Mouse (Mus musculus): ENCODE results near the gene Dppa4.
"Not testable (repeated sequence)": the region's sequence is repeated elsewhere in the genome, so short reads cannot be mapped to it uniquely, and the experiment has no call there.

Dppa4 gene

GRCm38 (mm10) chr16:48283517-48283916 lies at the start of gene Dppa4:
Gene Dppa4 (plus strand): TSS chr16:48283733.
- no peak for DNase-seq (ENCODE audit: low spot score)

DNA sequence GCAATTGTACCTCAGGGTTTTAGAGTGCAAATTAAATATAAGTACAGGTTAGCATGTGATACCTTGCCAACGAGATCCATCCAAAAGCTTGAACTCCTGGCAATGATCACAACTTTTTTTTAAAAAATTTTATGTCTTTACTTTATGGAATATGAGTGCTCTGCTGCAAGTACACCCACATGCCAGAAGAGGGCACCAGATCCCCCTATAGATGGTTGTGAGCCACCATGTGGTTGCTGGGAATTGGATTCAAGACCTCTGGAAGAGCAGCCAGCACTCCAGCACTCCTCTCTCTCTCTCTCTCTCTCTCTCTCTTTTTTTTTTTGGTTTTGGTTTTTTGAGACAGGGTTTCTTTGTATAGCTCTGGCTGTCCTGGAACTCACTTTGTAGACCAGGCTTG lies 48.5 kb upstream of the Dppa4 start:
- DNase-seq (ENCODE audit: low spot score): no peak

DNA sequence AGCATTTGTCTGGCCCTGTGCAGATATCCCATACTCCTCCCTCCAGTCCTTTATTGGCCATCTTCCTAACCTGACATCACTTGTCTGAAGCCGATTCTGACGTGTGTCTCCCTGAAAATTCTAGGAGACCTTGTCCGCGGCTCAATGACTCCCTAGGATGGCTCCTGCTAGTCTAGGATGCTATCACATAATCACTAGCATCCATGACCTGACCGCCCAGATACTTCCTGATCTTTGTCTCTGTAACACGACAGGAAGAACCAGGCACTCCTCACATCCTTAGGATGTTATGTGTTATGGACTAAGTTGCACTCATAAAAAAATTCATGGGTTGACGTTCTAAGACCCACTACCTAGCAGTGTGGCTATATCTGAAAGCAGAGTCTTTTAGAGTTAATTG lies 45.9 kb upstream of the Dppa4 start:
- no peak for DNase-seq (ENCODE audit: low spot score)

GRCm38 (mm10) chr16:48247044-48247661 lies 36.4 kb upstream of the Dppa4 start:
- DNase-seq (ENCODE audit: low spot score): no peak

- no peak for DNase-seq (ENCODE audit: low spot score)
Observed at GRCm38 (mm10) chr16:48252824-48253223, 30.7 kb upstream of the Dppa4 start.

GRCm38 (mm10) chr16:48254584-48254983 lies 28.9 kb upstream of the Dppa4 start:
- no peak for DNase-seq (ENCODE audit: low spot score)

- no peak for DNase-seq (ENCODE audit: low spot score)
Observed at GRCm38 (mm10) chr16:48259519-48259918, 24.0 kb upstream of the Dppa4 start.

GRCm38 (mm10) chr16:48262901-48263300 lies 20.6 kb upstream of the Dppa4 start:
- DNase-seq (ENCODE audit: low spot score): no peak

GRCm38 (mm10) chr16:48265856-48266255 lies 17.7 kb upstream of the Dppa4 start:
- no peak for DNase-seq (ENCODE audit: low spot score)

DNA sequence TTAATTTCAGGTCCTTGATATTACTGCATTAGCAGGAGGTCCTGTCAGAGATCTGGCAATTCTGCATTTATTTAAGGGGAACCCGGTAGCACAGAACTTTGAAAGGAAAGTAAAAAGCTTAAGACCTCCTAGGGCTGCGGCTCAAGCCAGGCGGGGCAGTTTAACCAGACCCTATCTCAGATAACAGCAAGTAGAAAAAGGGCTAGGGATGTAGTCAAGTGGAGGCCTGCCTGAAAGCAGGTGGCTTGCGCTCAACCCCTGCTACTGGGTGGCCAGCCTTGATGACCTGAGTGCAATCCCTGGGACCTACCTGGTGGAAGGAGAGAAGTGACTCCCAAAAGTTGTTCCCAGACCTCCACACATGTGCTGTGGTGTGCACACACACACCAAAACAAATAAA lies 6.6 kb upstream of the Dppa4 start:
- no peak for DNase-seq (ENCODE audit: low spot score)

GRCm38 (mm10) chr16:48280883-48281282 lies 2.6 kb upstream of the Dppa4 start:
- DNase-seq (ENCODE audit: low spot score): no peak

DNA sequence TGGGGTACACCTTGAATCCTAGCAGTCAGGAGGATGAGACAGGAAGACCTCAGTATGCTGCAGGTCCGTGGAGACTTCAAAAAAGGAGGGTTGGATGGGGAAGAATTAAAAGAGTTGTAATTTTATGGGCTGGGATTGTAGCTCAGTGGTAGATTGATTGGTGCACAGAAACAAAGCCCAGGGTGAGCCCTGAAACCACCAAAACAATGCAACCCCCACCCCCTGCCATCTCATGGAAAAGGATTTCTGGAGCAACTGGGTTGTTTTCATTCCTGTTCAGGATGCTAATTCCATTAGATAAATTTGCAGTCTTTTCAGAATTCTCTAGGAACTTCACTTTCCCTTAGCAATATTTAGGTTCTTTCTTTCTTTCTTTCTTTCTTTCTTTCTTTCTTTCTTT lies 732 bp upstream of the Dppa4 start:
- no peak for DNase-seq (ENCODE audit: low spot score)

GRCm38 (mm10) chr16:48285517-48285916 lies 2.0 kb downstream of the Dppa4 start:
- no peak for DNase-seq (ENCODE audit: low spot score)

DNA sequence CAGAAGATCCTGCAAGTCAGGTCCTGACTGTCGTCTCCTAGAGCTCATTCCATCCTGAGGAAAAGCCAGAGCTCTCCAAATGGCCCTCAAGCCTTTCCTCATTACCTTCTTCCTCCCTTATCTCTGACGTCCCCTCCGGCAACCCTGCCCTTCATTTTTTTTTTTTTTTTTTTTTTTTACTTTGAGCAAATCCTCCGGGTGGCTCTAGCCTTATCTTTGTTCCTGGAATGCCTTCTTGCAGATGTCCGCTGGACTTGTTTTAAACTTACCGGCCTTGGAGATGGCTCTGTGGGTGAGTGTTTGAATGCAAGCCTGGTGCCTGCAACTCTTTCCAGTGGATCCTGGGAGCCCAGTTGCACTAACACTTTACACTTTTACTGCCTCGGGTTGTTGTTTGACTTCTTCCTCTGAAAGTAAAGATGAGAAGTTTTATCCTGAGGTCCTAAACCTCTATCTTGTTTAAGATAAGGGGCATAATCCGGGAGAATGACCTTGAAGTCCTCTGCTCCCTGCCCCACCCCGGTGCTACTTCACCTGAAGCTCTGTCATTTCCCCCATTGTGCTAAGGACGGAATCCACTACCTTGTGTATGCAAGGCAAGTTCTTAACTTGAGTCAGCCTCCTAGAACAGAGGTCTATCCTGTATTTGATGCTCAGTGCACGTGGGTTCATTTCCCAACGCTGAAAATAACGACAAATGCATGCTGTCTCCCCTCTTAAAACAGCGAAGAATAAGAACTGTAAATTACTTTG lies 14.0 kb downstream of the Dppa4 start:
- no peak for DNase-seq (ENCODE audit: low spot score)

- no peak for DNase-seq (ENCODE audit: low spot score)
Observed at GRCm38 (mm10) chr16:48299884-48300283, 16.4 kb downstream of the Dppa4 start.

DNA sequence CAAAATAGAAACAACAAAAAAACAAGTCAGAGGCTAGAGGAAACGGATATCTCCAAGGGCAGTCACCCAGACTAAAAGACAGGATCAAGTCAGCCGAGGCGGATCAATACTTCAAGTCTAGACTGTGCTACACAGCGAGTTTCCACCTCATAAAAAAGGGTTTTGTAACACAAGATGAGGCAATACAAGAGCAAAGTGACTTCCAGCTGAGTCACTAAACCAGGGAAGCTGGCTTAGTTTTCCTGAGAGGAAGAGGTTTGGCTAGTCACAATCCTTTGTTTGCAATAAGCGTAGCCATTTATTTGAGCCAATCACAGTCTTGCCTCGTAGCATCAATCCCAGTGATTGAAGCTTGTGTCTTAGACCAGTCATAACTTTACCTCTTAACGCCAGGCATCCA lies 20.0 kb downstream of the Dppa4 start, which contains the start of gene Dppa2:
Gene Dppa2, plus strand, starts transcription at position 400 of the 400 bp plus-strand sequence.
- no peak for DNase-seq (ENCODE audit: low spot score)

DNA sequence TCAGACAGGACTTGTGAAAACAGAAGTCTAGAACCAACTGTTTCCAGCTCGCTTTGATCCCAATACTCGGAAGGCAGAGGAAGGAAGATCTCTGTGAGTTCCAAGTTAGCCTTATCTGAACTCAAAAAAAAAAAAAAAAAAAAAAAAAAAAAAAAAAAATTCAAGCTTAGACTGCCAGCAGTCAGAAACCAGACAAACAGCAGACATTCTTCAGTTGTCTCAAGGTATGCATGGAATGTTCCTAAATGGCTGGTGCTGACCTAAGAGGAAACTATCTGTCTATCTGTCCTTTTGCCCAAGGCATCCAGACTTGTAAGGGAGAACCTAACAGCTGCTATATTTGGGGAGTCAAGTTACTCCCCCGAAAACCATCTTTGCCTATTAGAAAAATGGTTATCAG lies 20.4 kb downstream of the Dppa4 start:
- no peak for DNase-seq (ENCODE audit: low spot score)

DNA sequence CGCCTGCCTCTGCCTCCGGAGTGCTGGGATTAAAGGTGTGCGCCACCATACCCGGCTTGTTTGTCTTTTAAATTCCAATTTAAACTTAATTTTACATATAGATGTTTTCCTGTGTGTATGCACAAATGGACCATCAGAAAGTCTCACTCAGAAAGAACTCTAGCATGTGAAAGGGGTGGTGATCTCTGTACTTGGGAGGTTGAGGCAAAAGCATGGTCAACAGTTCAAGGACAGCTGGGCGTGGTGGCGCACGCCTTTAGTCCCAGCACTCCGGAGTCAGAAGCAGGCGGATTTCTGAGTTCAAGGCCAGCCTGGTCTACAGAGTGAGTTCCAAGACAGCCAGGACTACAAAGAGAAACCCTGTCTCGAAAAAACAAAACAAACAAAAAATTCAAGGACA lies 25.4 kb downstream of the Dppa4 start:
- not testable (repeated sequence) for DNase-seq (ENCODE audit: low spot score)

GRCm38 (mm10) chr16:48309912-48310630 lies 26.5 kb downstream of the Dppa4 start:
- DNase-seq (ENCODE audit: low spot score): no peak

DNA sequence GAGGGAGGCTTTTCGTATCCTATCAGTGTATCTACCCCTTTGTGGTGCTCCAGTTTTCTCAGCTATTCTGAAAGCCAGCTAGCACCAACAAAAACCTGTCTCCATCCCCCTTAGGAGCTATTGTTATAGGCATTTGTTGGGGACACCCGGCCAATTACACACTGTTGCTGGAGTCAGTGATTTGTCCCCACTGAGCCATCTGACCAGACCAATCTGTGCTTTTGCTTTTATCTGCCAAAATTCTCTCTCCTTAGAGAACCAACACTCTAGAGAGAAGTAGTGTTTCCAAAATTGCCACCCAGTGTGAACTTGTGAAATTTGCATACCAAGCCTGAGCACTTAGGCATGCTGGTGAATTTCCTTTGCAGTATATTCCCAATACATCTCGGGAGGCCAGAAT lies 31.8 kb downstream of the Dppa4 start:
- DNase-seq (ENCODE audit: low spot score): no peak

DNA sequence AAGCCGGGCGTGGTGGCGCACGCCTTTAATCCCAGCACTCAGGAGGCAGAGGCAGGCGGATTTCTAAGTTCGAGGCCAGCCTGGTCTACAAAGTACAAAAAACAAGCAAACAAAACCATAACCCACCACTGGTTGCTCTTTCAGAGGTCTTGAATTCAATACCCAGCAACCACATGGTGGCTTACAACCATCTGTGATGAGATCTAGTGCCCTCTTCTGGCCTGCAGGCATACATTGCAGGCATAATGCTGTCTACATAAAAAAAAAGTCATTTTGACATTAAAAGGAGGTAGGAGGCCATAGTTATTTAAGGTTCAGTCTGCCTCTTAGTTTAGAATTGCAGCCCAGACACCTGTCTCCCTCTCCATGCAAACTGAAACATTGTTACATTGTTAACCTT lies 37.2 kb downstream of the Dppa4 start:
- no peak for DNase-seq (ENCODE audit: low spot score)

DNA sequence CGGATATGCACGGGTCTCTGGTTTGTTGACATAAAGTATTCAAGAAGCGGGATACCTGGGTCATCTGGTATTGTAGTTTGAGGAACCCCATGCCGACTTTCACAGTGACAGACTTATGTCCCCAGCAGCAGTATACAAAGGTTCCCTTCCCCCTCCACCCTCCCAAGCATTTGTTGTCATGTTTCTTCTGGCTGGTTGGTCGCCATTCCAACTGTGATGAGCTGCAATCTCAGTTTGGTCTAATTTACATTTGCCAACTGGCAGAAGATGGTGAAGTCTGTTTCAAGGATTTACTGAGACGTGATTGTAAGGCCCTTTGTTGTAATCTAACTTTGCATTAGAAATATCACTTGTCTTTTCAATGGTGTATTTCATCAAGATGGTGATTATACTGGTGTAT lies 39.6 kb downstream of the Dppa4 start:
- no peak for DNase-seq (ENCODE audit: low spot score)
